Mouse (Mus musculus) myocyte (in vitro differentiated cells): ENCODE results near the gene Zbtb38.

Source experiments
- CEBPB ChIP-seq: IDR thresholded peaks from 2 replicates; pipeline ENCODE4 v1.6.1; 2011; ENCODE audit warnings: mild to moderate bottlenecking, moderate library complexity; ENCODE audit not compliant: poor library complexity, insufficient read depth, severe bottlenecking
- POLR2A ChIP-seq: IDR thresholded peaks from one replicate; pipeline ENCODE4 v1.6.1; 2011; ENCODE audit warnings: low read depth, mild to moderate bottlenecking, control low read depth, moderate library complexity; ENCODE audit not compliant: insufficient read length

DNA sequence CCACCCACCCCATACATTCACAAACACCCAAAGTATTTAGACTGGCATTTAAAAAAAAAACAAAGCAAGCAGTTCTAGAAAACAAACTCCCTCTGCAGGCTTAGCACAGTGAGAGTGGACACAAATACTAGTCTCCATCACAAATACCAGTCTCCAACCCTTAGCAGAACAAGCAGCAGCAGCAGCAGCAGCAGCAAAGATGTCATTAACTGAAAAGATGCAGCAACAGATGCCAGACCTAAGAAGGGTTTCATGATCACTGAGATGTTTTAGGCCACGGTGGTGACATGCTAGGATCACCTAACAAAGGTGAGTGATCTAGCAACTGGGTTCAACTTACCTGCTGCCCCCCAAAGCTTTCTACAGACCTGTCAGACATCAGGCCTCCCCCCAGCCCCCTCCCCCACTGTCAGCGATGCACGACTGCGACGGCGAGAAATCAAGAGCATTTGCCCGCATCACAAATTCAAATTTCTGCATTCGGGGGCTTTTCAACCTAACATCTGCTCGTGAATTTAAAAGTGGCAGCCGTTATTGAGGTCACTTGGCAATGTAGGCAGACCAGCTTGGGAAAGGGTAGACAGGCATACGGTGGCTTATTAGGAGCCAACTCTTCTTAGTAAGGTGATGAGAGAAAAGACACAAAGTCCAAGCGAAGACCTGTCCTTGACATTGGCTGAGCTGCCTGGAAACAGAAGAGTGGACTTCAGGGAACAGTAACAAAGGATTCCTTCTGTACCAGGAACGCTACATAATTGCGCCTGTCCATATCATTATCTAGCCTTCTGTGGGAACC lies 26.1 kb downstream of the Zbtb38 start:
- TF ChIP-seq POLR2A: no peak
- no peak for TF ChIP-seq CEBPB
